Mouse (Mus musculus) mouse embryonic stem cell (cell line): ENCODE results near the gene Kcnip1.

Experiments used
- in situ Hi-C, 2 experiments: fragments of 300-500 bp; cut with MboI; formaldehyde crosslinking; loops; 1 replicate in 1 of 2; 3 replicates in 1 of 2; pipeline ENCODE4 v1.14.3; 2019 to 2020; ENCODE audit warnings: low sequenced_read_pairs in 2 of 2, low pct_unique_long_range_greater_than_20kb in 1 of 2, mixed read lengths in 1 of 2; ENCODE audit not compliant: unreplicated experiment in 1 of 2

The Kcnip1 gene

DNA sequence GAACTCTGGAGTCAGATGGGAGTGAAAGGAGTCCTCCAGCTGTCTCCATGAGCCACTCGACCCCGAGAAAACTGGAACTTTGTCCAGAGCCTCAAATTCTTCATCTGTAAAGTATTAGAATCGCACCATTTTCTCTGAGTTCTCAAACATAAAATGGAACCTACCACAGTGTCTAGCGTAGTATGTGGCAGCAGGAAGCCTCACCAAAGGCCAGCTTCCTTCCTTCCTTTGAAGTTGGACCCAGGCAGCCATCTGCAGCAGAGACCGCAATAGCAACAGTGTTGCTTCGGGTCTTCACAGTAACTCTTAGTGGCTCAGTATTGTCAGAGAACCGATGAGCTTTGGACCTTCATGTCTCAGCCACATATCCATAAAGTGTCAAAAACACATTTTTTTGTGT, 73.1 kb downstream of the Kcnip1 start:
- in situ Hi-C loops = loop anchor here in 1 of 2 experiments (5.0 kb wide), 1 partner anchor 188 kb away; no protein-coding TSS in a partner anchor

DNA sequence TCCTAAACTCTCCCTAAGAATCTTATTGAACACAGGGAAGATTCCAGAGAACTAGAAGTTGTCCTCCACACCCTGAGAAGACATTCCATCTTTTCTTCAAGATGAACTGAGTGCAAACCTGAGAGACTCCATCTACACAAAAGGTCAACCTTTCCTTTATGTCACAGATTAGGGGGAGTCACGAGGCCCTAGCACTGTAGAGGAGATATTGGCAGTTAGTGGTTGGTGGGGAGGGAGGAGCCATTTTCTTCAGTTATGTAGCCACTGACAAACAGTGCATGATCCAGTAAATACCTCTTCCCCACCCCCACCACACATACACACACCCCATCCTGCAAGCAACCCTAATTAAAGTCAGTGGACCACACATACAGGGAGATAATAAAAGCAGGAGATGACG, 74.5 kb downstream of the Kcnip1 start:
- in situ Hi-C loops = no loop called here

DNA sequence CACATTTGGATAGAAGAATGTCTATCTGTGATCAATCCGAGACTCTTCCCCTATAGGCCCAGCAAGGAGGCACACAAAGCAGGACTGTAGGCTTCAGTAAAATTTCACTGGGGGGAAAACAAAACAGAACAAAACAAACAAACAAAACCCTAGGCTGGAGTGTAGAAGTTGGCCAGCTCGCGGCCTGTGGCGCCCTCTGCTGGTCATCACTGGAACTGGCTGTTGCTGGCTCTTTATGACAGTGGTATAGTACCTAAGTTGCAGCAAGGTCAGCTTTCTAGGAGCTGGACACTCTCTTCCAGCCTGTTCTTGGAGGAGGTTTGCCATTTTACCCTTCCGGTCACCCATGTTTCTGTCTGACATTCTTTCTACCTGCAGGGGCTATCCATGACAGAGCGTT, 75.4 kb downstream of the Kcnip1 start:
- in situ Hi-C loops = no loop called here

DNA sequence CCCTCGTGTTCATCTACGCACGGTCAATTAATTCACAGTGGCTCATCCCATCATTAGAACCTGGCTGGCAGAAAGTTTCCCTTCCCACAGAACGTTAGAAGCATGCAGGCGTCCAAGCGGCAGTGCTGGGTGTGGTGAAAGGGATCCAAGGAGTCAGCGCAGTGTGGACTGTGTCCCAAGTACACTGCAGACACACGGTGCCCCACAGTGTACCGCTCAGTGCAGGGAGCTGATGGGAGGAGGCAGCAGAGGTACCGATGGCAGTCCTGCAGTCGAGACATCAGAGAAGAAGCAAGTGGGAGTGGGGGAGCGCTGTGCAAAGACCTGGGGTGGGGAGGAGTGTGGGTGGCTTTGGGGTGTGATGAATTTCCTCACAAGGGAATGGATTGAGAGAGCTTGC, 78.7 kb downstream of the Kcnip1 start:
- in situ Hi-C loops = loop anchor here in 1 of 2 experiments (5.0 kb wide), 1 partner anchor 182 kb away; no protein-coding TSS in a partner anchor

DNA sequence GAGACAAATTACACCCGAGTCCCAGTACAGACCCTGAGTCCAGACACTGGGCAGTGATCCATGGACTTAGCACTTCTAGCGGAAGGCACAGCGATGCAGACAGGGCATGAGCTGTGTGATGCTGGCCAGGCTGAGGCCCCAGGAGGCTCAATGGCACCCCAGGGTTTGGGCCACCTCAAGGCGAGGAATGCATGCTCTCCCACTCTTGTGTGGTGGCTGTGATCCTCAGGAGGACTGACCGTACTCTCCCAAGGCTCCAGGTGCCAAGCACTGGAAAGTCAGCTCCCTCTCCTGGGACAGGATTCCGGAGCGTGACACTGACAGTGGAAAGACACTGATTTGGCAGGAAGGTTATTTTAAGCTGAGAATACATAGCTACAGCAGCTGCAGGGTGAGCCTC, 79.9 kb downstream of the Kcnip1 start:
- in situ Hi-C loops = loop anchor here in 1 of 2 experiments (5.0 kb wide), 1 partner anchor 181 kb away; no protein-coding TSS in a partner anchor

DNA sequence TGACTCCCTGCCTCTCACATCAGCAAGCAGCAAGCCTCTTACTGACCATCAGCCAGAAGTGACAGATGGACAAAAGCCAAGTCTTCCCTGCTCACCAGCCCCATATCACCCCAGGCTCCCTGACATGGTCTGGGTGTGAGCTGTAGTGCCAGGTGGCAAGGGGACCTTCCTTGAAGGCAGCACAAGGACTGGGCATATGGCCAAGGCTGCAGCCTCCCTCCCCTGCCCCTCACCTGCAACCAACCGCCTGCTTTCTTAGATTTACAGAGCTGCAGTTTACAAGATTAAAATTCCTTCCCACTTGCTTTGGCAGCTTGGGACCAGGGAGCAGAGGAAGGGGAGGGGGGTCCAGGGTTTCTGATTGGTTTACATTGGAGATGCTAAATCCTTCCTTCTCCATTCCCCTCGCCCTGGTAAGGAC, 80.8 kb downstream of the Kcnip1 start:
- in situ Hi-C loops = loop anchor here in 1 of 2 experiments (5.0 kb wide), 1 partner anchor 180 kb away; no protein-coding TSS in a partner anchor

DNA sequence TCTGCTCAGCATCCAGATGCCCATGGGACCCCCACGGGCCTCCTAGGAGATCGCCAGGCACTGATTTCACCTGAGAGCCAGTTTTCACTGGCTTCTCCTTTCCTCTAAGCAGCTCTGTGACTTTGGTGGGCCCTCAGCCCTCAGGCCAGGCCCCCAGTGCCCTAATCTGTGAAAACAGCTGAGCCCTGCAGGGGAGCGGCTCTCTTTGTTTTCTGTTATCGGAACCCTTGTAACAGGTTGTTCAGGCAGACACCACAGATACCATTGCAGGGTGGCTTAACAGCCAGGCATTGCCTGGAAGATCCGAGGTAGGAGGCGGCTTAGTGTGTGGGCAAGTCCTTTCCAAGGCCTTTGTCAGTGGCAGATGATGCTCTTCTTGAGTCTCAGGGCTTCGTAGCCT, 82.0 kb downstream of the Kcnip1 start:
- in situ Hi-C loops = loop anchor here in 1 of 2 experiments (5.0 kb wide), 1 partner anchor 179 kb away; no protein-coding TSS in a partner anchor

DNA sequence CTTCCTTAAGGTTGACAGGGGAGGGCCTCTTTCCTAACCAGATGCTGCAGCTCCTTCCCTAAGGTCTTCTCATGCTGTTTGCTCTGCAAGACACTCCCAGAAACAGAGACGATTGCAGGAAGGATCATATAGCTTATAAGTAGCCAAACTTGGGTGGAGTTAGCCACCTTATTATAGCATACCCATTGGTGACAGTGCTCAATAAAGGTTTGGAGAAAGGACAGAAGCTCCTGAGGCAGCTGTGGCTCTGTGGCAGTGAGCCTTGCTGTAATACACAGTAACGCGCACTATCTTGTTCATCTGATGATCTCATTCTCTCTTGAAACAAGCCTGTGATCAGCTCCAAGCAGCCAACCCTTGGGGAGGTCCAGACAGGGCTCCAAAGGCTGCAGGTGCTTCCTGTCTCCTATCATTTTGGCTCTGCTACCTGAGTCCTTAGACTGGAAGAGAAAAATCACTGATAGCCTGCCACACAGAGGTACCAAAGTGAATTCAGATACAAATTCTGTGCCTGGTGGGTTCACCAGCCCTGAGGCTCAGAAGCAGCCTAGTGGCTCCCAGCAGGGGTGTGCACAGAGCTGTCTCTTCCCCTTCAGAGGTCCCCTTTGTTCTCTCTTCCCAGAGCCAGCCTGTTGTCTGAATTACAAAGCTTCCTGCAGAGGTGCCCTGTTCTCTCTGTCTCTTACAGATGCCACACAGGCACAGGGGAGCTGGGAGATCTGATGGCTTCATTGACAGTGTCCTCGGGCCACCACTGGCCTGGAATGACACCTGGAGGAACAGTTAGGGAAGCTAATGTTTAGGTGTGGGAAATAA, 84.4 kb downstream of the Kcnip1 start:
- in situ Hi-C loops = no loop called here

DNA sequence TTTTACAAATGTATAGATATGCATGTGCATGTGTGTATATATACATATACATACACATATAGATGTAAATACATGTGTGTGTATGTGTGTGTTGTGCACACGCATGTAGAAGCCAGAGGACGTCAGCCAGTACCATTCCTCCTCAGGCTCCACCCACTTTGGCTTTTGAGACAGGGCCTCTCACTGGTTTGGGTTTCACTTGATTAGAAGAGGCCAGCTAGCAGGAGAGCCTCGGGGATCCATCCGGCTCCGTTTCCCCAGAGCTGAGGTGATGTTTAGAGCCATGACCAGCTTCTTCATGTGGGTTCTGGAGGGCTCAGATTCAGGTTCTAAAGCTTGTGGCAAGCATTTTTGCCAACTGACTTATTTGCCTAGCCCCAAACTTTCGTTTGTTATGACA, 89.5 kb downstream of the Kcnip1 start:
- in situ Hi-C loops = no loop called here

DNA sequence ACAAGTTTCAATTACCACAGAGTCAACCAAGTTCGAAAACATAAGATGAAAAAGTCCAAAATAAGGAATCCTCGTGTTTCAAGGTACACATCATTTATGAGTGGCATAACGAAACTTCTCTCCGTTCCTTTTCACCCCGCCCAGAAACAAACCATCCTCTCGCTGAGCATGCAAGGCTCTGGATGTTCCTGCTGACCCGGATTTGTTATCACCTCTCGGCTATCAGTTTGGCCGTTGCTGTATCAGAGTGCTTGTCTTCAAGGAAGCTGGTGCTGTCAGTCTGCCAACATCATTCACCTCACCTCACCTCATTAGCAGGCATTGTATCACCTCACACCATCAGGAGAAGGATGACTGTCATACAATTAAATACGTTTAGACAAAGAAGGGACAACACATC, 90.6 kb downstream of the Kcnip1 start:
- in situ Hi-C loops = no loop called here

DNA sequence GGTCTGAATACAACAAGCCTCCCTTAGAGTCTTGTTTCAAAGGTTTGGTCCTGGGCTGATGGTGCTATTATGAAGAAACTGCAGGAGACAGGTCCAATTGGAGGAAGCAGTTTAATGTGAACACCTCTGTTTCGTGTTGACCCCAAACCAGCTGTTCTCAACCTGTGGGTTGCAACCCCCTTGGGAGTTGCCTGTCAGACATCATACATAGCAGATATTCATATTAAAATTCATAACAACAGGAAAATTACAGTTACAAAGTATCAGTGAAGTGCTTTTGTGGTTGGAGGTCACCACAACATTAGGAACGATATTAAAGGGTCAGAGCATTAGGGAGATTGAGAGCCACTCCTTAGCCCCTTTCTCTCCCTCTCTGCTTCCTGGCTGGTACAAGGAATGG, 91.2 kb downstream of the Kcnip1 start:
- in situ Hi-C loops = no loop called here

DNA sequence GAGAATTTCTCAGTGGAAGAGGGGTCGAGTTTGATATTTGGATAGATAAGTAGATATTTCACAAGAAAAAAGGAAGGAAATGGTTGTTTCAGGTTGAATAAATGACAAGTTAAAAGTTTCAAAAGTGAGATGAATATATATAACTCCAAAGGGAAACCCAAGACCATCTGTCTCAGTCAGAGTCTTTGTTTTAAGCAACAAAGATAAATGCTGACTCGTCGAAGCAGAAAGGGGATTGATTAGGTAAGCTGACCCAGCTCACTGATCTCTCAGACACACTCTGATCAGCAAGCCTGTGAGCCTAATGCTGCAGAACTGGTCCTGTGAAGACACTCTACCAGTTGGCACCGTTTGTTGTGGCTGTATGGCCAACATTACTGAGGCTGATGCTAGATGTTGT, 101.9 kb downstream of the Kcnip1 start:
- in situ Hi-C loops = no loop called here

DNA sequence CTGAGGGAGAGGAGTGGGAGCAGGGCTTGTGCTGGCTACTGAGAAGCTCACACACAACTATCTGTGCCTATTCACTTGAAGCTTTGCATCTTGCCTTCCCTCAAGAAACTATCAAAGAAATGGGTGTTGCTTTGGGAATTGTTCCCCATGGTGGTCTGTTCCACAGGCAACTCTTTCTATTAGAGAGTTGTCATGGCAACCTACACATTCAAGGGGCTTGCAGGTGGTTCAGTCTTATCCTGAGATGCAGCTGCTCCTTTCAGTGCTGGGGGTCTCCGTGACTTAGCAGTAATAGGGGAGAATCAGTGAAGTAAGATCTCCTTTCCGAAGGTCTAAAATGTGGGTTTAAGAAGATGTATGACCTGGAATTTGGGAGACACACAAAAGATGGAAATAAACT, 102.6 kb downstream of the Kcnip1 start:
- in situ Hi-C loops = no loop called here

DNA sequence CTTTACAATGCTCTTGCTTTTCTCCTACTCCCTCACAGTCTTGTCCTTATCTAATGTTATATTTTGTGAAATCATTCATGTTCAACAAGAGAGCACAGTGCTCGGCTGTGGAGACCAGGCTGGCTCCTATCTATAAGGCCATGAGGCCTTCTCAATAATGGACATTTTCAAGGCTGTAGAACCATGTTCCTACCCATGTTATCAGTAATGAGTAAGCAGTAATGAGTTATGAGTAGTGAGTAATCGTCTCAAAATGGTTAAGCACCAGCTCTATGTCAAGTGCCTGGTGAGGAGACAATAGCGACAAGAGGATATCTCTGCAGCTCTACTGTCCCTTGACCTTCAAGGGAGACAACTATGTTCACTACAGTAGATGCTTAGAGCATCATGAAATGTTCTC, 105.3 kb downstream of the Kcnip1 start:
- in situ Hi-C loops = no loop called here

DNA sequence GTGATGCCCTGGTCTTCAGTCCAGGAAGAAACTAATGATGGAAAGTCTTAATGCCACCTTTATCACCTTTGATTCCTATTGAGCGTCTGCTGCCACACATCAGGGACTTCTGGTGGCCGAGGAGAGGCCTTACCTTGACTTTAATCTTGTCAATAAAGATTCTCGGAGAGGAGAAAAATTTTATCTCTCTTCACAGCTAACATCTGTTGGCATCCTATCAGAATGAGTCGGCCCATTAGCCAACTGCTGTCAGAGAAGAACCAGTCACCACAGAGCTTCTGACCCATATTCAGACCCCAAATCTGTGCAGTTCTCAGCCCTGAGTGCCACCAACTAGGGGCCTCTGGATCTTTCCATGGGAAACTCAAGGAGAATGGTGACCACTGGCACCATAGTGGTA, 107.0 kb downstream of the Kcnip1 start:
- in situ Hi-C loops = no loop called here

DNA sequence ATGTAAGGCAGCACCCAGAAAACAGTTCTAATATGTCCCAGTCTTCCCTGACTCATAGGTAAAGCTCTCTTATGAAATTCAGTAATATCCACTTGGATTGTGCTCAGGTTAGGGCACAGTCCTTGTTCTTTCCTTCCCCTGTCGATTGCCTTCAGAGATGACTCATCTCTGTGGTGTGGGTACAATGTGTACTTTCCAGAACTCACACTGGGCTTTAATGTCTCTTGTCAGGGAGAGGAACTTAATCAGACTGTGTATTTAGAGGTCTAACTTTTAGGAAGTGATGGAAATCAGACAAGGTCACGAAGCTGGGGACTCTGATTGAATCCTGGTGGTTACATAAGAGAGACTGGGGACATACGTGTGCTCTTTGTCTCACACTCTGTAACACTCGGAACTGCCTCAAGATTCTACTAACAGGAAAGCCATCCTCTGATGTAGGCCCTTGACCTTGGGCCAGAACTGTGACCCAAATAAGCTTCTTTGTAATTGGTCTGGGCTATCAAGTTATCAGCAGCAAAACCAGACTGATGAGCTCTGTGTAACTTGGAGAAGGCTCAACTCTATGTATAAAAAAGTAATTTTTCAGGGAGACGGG, 110.1 kb downstream of the Kcnip1 start:
- in situ Hi-C loops = no loop called here

DNA sequence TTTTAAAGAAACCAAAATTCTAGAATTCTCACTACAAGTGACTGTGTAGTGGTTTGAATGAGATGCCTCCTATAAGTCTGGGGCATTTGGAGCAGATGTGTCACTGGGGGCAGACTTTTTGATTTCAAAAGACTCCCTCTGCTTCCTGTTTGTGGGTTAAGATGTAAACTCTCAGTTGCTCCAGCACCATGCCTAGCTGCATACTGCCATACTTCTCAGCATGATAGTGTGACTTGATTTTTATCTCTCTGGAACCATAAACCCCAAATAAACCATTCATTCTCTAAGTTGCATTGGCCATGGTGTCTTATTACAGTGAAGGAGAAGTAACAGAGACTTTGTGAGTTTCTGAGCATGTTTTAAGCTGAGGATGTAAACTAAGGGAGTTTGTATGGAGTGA, 118.0 kb downstream of the Kcnip1 start:
- in situ Hi-C loops = no loop called here

DNA sequence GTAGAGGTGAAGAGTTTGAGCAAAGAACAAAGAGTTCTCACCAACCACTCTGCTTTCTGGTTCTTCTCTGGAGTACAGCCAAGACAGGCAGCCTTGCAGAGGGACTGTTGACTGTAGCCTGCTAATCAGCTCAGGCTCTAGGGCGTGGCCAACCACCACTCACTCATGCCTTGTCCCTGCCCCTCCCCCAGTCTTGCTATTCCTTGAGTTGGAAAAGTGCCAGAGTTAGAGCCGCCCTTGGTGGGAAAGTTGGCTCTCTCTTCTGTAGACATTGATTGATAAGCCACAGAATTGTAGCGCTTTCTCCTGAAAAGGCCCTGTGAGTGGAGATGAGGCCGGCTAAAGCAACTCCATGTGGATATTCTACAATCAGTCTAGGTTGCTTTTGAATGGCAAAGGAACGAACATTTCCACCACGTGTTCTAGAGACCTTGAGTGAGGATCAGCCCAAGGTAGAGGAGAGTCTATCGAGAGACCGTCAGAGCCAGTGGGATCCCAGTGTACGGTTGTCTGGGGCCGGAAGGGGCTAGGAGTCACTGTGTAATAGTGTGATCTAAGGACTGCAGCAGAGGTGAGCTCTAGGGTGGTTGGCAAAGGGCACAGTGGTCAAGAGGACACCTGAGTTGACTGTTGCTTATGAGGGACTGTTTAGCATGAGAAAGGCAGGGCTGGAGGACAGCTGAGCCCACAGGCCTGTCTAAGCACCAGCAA, 119.7 kb downstream of the Kcnip1 start:
- in situ Hi-C loops = no loop called here

DNA sequence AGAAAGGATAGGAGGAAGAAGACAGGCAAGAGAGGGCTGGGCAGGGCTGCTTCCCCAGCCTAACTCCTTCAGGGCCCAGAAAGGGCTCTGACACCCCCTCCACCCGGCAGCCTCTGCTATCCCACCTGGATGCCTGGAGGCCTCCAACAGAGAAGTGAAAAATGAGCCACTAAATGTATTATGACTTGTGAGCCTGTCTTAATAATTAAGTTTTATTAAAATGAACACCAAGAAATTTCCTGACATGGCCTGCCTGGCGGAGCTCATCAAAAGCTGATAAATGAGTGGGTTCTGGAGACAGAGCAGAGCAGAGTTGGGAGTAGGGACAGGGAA, 120.3 kb downstream of the Kcnip1 start:
- in situ Hi-C loops = no loop called here
